Mouse (Mus musculus): ENCODE measurements around the gene Kremen2. TPM values are rescaled to one million over a fixed set of nuclear protein-coding genes. Genes with fewer than 3 reads are reported as not detected.

The Kremen2 gene
- polyA plus RNA-seq, 1 experiment from 2014 or later, result 0.74 TPM

DNA sequence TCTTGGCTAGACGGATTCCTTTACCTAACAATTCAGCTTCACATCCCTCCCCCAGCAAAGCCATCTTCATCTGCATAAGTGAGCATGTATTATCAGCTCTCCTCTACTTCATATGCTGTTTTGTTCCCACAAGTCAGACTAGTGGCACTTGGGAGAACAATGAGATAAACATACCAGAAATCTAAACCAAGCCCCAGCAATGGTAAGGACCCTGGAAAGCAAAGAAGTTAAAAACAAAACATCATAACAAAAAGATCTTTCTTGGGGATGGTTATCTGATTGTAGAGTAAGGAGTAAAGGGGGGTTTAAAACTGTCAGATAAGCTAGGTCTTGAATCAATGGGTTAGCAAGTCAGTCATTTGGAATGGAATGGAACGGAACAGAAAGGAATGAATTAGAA is 24.9 kb upstream of the Kremen2 start:
- H3K36me3 ChIP-seq (replicated peaks; ENCODE audit: control insufficient read depth, insufficient read depth), result peaks cover 11% of the 10 kb centered on the region; the same call in 1 of the 2 replicates
- WGBS, result 6% methylated on average over 2 of the region's 2 CpGs
- H3K4me3 ChIP-seq (replicated peaks; ENCODE audit: low read length), result peak overlapping the region; percentile 68
- peak overlapping the region; percentile 82 for H3K27ac ChIP-seq
- H3K27me3 ChIP-seq (ENCODE audit: control insufficient read depth, insufficient read depth, low read length), result no peaks in the 10 kb centered on the region
- DNase-seq (ENCODE audit: low spot score), result peak; percentile 45
- no peak for ATAC-seq (ENCODE audit: low FRiP score)
- peaks cover 17% of the 10 kb centered on the region for H3K4me1 ChIP-seq (replicated peaks; ENCODE audit: control insufficient read depth, insufficient read depth, low read length)
- H3K9me3 ChIP-seq (ENCODE audit: control insufficient read depth, low read length), result no peaks in the 10 kb centered on the region
- H3K9ac ChIP-seq, result peak overlapping the region; percentile 85
- H3K4me2 ChIP-seq (replicated peaks), result peak overlapping the region; percentile 68

DNA sequence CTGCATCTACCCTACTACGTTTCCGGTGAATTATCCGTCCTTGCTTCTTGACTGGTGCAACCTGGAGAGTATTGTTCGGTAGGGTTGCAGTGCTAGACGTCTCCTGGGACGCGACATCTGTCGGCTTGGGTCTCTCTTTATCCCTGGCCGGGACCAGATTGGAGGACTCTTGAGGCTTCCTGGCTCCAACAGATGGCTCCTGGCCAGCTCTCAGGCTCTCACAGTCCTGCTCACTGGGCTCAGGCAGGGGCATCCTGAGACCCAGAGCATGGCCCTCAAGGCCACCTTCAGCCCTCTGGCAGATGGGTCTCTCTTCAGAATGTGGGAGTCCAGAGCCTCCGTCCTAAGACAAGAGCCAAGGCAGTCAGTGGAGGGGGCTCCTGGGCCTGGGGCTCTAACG is 17.3 kb upstream of the Kremen2 start:
- Histone ChIP-seq H3K4me1 (replicated peaks; ENCODE audit: control insufficient read depth, insufficient read depth, low read length) (no peaks in the 10 kb centered on the region), H3K4me2 (replicated peaks) (no peak overlapping the region), H3K36me3 (replicated peaks; ENCODE audit: control insufficient read depth, insufficient read depth) (peaks cover 66% of the 10 kb centered on the region), H3K27me3 (ENCODE audit: control insufficient read depth, insufficient read depth, low read length) (no peaks in the 10 kb centered on the region), H3K9ac (no peak overlapping the region), H3K4me3 (replicated peaks; ENCODE audit: low read length) (no peak overlapping the region), H3K9me3 (ENCODE audit: control insufficient read depth, low read length) (no peaks in the 10 kb centered on the region), H3K27ac (no peak overlapping the region)
- ATAC-seq (ENCODE audit: low FRiP score) (0 out of 2 replicates have a peak, but pooled peaks have one; percentile 7), DNase-seq (ENCODE audit: low spot score) (no peak)
- WGBS, result 79% methylated on average over 11 of the region's 11 CpGs

DNA sequence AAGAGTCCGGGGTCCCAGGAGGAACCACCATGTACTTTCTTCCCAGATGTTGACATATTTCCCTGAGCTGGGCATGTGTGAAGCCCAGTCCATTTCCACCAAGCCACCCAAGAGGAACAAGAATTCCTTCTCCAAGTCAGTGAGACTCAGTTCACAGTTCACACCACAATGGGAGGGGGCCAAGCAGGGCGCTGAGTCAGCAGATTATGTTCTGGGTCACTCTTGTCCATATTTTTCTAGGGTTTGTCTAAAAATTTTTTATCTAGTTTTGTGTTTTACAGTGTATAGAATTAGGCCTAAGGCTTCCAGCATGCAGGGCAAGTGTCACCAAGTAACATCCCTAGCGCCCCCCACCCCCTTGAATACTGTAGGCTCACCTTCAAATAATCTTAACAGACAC is 15.5 kb upstream of the Kremen2 start:
- H3K4me1 ChIP-seq (replicated peaks; ENCODE audit: control insufficient read depth, insufficient read depth, low read length), result no peaks in the 10 kb centered on the region
- ATAC-seq (ENCODE audit: low FRiP score), result no peak
- 97% methylated on average over 3 of the region's 3 CpGs for WGBS
- no peak for DNase-seq (ENCODE audit: low spot score)
- no peak overlapping the region for H3K4me2 ChIP-seq (replicated peaks)
- no peak overlapping the region for H3K4me3 ChIP-seq (replicated peaks; ENCODE audit: low read length)
- H3K27ac ChIP-seq, result no peak overlapping the region
- H3K9me3 ChIP-seq (ENCODE audit: control insufficient read depth, low read length), result no peaks in the 10 kb centered on the region
- H3K36me3 ChIP-seq (replicated peaks; ENCODE audit: control insufficient read depth, insufficient read depth), result peaks cover 82% of the 10 kb centered on the region
- no peaks in the 10 kb centered on the region for H3K27me3 ChIP-seq (ENCODE audit: control insufficient read depth, insufficient read depth, low read length)
- no peak overlapping the region for H3K9ac ChIP-seq

DNA sequence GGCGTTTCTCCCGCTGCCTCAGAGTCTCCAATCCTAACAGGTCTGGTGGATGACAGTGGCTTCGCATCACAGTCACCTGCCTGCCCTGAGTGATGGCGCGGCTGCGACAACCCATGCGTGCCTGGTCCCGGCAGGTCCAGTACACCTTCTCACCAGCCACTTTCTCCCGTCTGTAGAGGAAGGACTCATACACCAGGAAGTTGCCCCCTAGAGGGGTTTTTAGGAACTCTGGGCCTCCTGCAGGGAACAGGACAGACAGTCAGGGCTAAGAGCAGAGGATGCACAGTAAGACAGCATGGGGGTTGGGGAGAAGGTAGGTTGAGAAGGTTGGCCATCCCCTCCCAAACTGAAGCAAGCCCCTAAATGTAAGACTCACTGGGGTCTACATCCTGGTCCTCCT is 14.6 kb upstream of the Kremen2 start:
- no peaks in the 10 kb centered on the region for H3K4me1 ChIP-seq (replicated peaks; ENCODE audit: control insufficient read depth, insufficient read depth, low read length)
- 92% methylated on average over 9 of the region's 9 CpGs for WGBS
- H3K36me3 ChIP-seq (replicated peaks; ENCODE audit: control insufficient read depth, insufficient read depth), result peaks cover 91% of the 10 kb centered on the region
- no peaks in the 10 kb centered on the region for H3K27me3 ChIP-seq (ENCODE audit: control insufficient read depth, insufficient read depth, low read length)
- no peak overlapping the region for H3K4me2 ChIP-seq (replicated peaks)
- no peak overlapping the region for H3K9ac ChIP-seq
- ATAC-seq (ENCODE audit: low FRiP score) (no peak), DNase-seq (ENCODE audit: low spot score) (no peak)
- H3K4me3 ChIP-seq (replicated peaks; ENCODE audit: low read length), result no peak overlapping the region
- H3K9me3 ChIP-seq (ENCODE audit: control insufficient read depth, low read length), result no peaks in the 10 kb centered on the region
- H3K27ac ChIP-seq, result no peak overlapping the region

DNA sequence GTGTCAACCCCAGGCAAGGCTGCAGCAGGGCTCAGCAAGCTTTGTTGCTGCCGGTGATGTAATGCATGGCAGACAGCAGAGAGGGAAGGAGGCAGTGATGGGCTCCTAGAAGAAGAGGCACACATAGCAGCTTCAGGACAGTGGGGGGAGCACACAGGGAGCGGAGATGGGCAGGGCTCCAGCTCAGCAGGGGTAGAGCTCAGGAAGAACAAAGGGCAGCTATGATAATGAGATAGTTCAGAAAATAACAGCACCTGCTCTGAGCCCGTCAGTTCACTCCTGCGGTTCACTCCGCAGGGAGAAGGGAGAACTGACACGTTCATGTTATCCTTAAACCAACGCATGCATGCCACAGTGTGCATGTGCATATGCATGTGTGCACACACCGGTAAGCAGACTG is 13.2 kb upstream of the Kremen2 start:
- no peaks in the 10 kb centered on the region for H3K27me3 ChIP-seq (ENCODE audit: control insufficient read depth, insufficient read depth, low read length)
- ATAC-seq (ENCODE audit: low FRiP score), result no peak

DNA sequence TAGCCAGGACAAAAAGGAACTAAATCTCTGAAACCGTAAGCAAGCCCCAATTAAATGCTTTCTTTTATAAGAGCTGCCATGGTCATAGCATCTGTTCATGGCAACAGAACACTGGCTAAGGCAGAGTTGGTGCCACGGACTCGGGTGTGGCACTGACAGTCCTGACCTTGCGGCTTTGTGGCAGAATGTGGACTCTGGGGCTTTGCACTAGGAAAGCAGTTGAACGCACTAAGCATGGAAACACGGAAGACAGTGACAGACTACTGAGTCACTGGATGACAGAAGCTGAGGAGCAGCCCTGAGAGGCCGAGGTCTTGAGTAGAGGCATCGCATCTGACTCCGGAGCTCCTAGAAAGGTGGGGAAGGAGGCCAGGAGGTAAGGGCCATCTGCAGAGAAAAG is 11.9 kb upstream of the Kremen2 start:
- no peak for DNase-seq (ENCODE audit: low spot score)
- no peak overlapping the region for H3K27ac ChIP-seq
- H3K4me1 ChIP-seq (replicated peaks; ENCODE audit: control insufficient read depth, insufficient read depth, low read length), result no peaks in the 10 kb centered on the region
- H3K9me3 ChIP-seq (ENCODE audit: control insufficient read depth, low read length), result no peaks in the 10 kb centered on the region
- no peak for ATAC-seq (ENCODE audit: low FRiP score)
- no peak overlapping the region for H3K4me3 ChIP-seq (replicated peaks; ENCODE audit: low read length)
- peaks cover 100% of the 10 kb centered on the region for H3K36me3 ChIP-seq (replicated peaks; ENCODE audit: control insufficient read depth, insufficient read depth)
- no peak overlapping the region for H3K9ac ChIP-seq
- no peaks in the 10 kb centered on the region for H3K27me3 ChIP-seq (ENCODE audit: control insufficient read depth, insufficient read depth, low read length)
- no peak overlapping the region for H3K4me2 ChIP-seq (replicated peaks)
- WGBS, result 95% methylated on average over 9 of the region's 9 CpGs

More for the DNA sequence above, 13.2 kb upstream of the Kremen2 start:
- no peak overlapping the region for H3K4me2 ChIP-seq (replicated peaks)
- no peaks in the 10 kb centered on the region for H3K4me1 ChIP-seq (replicated peaks; ENCODE audit: control insufficient read depth, insufficient read depth, low read length)
- no peak for DNase-seq (ENCODE audit: low spot score)
- 62% methylated on average over 8 of the region's 8 CpGs for WGBS
- peaks cover 97% of the 10 kb centered on the region for H3K36me3 ChIP-seq (replicated peaks; ENCODE audit: control insufficient read depth, insufficient read depth)
- H3K9me3 ChIP-seq (ENCODE audit: control insufficient read depth, low read length), result no peaks in the 10 kb centered on the region
- H3K9ac ChIP-seq, result no peak overlapping the region
- no peak overlapping the region for H3K4me3 ChIP-seq (replicated peaks; ENCODE audit: low read length)
- H3K27ac ChIP-seq, result no peak overlapping the region

DNA sequence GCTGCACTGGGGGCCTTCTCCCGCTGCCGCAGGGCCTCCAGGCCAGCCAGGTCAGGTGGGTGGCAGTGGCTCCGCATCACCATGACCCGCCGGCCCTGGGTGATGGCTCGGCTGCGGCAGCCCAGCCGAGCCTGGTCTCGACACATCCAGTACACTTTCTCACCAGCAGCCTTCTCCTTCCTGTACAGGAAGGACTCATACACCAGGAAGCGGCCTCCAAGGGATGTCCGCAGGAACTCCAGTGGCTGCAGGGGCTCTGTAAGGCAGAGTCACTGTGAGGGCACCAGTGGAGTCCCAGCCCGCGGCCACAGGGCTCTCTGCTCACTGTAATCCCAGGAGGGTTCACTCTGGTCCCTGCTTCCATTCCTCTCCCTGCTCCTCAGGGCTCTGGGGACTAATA is 10.1 kb upstream of the Kremen2 start:
- Histone ChIP-seq H3K36me3 (replicated peaks; ENCODE audit: control insufficient read depth, insufficient read depth) (peaks cover 96% of the 10 kb centered on the region), H3K27me3 (ENCODE audit: control insufficient read depth, insufficient read depth, low read length) (no peaks in the 10 kb centered on the region), H3K4me2 (replicated peaks) (no peak overlapping the region), H3K4me1 (replicated peaks; ENCODE audit: control insufficient read depth, insufficient read depth, low read length) (no peaks in the 10 kb centered on the region), H3K4me3 (replicated peaks; ENCODE audit: low read length) (no peak overlapping the region), H3K27ac (no peak overlapping the region), H3K9ac (no peak overlapping the region), H3K9me3 (ENCODE audit: control insufficient read depth, low read length) (no peaks in the 10 kb centered on the region)
- WGBS, result 84% methylated on average over 13 of the region's 13 CpGs
- ATAC-seq (ENCODE audit: low FRiP score), result no peak
- DNase-seq (ENCODE audit: low spot score), result no peak

DNA sequence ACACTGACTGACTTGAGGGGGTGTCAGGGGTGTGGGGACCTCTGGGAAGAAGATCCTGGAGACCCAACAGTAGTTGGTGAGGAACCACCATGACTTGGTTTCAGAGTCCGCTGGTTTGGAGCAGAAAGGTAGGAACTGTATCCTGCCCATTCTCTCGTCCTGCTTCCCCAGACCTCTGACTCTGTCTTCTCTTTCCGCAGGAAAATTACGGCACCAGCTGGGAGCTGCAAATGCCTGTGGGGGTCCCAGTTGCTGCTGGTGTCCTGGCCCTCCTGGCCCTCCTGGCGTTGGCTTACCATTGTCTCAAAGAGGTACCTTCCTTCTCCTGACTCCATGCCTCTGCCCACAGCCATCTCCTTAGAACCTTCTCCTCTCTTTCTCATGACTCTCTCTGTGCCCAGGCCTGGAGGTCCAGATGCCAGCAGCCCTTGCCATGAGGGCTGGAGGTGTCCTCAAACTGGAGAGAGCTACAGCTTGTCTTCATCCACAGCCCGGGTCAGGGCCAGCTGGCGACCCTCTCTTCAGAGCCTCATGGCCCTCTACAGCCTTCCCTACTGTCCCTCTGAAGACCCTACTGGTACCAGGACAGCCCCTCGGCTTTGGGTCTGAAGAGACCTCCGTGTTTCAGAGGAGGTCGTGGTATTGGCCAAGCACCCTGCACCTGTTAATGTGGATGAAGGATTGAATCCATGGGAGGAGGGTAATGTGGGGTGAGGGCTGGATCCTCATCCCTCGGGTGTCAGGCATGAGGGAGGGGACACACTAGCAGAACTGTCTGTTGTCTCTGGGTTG is 4.0 kb upstream of the Kremen2 start:
- no peaks in the 10 kb centered on the region for H3K9me3 ChIP-seq (ENCODE audit: control insufficient read depth, low read length)
- H3K4me2 ChIP-seq (replicated peaks), result no peak overlapping the region
- 82% methylated on average over 11 of the region's 11 CpGs for WGBS
- H3K4me3 ChIP-seq (replicated peaks; ENCODE audit: low read length), result no peak overlapping the region
- H3K27ac ChIP-seq, result no peak overlapping the region
- ATAC-seq (ENCODE audit: low FRiP score) (no peak), DNase-seq (ENCODE audit: low spot score) (no peak)
- peaks cover 35% of the 10 kb centered on the region for H3K36me3 ChIP-seq (replicated peaks; ENCODE audit: control insufficient read depth, insufficient read depth)
- peaks cover 33% of the 10 kb centered on the region for H3K27me3 ChIP-seq (ENCODE audit: control insufficient read depth, insufficient read depth, low read length)
- peaks cover 19% of the 10 kb centered on the region for H3K4me1 ChIP-seq (replicated peaks; ENCODE audit: control insufficient read depth, insufficient read depth, low read length)
- no peak overlapping the region for H3K9ac ChIP-seq

DNA sequence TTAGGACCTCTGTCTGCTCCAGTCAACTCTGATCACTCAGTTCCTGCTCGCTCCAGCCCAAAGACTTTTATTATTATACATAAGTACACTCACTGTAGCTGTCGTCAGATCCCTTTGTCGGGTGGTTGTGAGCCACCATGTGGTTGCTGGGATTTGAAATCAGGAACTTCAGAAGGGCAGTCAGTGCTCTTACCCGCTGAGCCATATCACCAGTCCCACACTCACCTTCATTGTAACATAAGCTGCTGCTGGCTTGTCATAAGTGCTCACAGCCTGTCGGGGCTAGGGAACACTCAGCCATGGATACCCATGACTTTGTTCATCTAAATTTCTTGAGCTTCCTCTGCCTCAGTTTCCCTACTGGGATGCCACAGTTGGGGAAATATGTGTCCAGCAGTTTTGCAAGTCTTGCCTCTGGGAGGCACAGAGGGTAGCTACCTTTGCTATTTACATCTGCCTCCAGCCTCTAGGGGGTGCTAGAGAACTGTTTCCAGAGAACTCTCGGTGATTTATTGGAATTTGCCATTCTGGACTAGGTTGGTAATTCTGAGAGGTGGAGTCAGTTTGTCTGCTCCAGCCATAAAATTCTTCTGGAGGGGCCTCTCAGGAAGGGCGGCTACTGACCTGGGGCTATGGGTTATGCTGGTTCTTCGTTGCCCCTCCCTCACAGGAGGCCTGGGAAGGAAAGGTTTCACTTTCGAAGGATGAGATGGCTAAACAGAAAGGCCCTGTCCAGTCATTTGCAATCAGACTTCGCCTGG is 3.2 kb upstream of the Kremen2 start:
- H3K36me3 ChIP-seq (replicated peaks; ENCODE audit: control insufficient read depth, insufficient read depth), result peaks cover 27% of the 10 kb centered on the region
- no peak overlapping the region for H3K4me2 ChIP-seq (replicated peaks)
- WGBS, result 42% methylated on average over 10 of the region's 10 CpGs

More for the DNA sequence above, 3.2 kb upstream of the Kremen2 start:
- peak; percentile 73 for DNase-seq (ENCODE audit: low spot score)
- Histone ChIP-seq H3K9me3 (ENCODE audit: control insufficient read depth, low read length) (no peaks in the 10 kb centered on the region), H3K4me1 (replicated peaks; ENCODE audit: control insufficient read depth, insufficient read depth, low read length) (peaks cover 20% of the 10 kb centered on the region), H3K27me3 (ENCODE audit: control insufficient read depth, insufficient read depth, low read length) (peaks cover 41% of the 10 kb centered on the region), H3K27ac (no peak overlapping the region), H3K4me3 (replicated peaks; ENCODE audit: low read length) (no peak overlapping the region), H3K9ac (no peak overlapping the region)
- ATAC-seq (ENCODE audit: low FRiP score), result no peak

Measured in hindbrain, embryonic 14.5 days (tissue).